Mouse (Mus musculus) left cerebral cortex, adult 2 months (tissue): ENCODE data around the gene Hspa12b. TPM values are rescaled to one million over a fixed set of nuclear protein-coding genes. Genes with fewer than 3 reads are reported as not detected.

Experiments
- DNase-seq, 2 experiments: peaks; one replicate each; pipeline ENCODE4 v3.0.0; 2021 to 2022; ENCODE audit warnings: low spot score in 2 of 2, mixed read lengths in 1 of 2; ENCODE audit errors: extremely low spot score in 1 of 2
- H3K27ac ChIP-seq: fragments of 200-600 bp; 2 replicates; pipeline ENCODE4 v1.8.1; 2022
- H3K4me3 ChIP-seq: fragments of 200-600 bp; 2 replicates; pipeline ENCODE4 v1.8.1; 2022
- CTCF ChIP-seq: fragments of 200-600 bp; IDR thresholded peaks from 2 replicates; pipeline ENCODE4 v1.8.1; 2022; ENCODE audit warnings: antibody characterized with exemption, mild to moderate bottlenecking, moderate library complexity
- intact Hi-C: fragments of 180-260 bp; cut with DNase I; formaldehyde crosslinking; loops from one replicate; pipeline ENCODE4 v1.15.1; 2025
- long read RNA-seq, 2 experiments: library from polyadenylated mRNA; stranded (forward); transcript quantifications; one replicate each; pipeline ENCODE4 v2.0.0; 2021; ENCODE audit warnings: borderline mapping rate in 2 of 2
- total RNA-seq, 2 experiments: library from RNA; stranded (reverse); gene quantifications; 2 replicates each; pipeline ENCODE4 v1.2.3; 2021

The Hspa12b gene
- 10 to 100 TPM; 10.1 to 12.8 TPM for total RNA-seq
- long read RNA-seq, experiment 1, partial matches to known transcripts = 0 of 4 reads
- long read RNA-seq, experiment 1, other reads (novel, unspliced or antisense) = 2 of 4 reads
- long read RNA-seq, experiment 2, partial matches to known transcripts = 0 of 4 reads
- long read RNA-seq, experiment 2, other reads (novel, unspliced or antisense) = 1 of 4 reads

DNA sequence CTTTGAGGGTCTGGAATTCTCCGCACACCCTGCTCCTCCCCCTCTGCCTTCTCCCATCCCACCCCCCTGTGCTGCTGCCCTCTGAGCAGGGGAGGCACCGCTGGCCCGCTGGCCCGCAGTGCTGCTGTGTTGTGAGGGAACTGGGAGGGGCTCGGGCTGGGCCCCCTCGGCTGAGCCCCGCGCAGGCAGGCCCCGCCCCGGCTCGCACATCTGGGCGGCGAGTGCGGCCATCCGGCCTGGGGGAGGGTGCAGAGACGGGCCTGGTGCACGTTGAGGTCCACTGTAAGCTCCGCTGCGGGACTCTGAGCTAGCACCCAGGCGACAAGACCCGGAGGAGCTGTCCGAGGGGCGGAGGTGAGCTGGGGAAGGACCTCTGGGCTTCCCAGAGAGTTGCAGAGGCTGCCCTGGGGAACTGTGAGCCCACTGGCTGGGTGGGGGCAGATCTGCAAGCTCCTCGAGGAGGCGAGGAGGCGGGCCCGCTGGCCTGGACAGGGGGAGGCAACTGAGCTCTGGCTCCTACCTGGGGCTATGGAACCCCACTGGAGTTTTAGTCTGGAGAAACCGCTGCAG is at the start of gene Hspa12b:
Hspa12b (plus strand) TSS at position 120 of the 570 bp plus-strand sequence.
- no peak for DNase-seq
- Histone ChIP-seq H3K27ac (peak within 1 kb of the TSS; percentile 69), H3K4me3 (peak within 1 kb of the TSS; percentile 45)
- no peak for TF ChIP-seq CTCF
- intact Hi-C loops = no loop called here

DNA sequence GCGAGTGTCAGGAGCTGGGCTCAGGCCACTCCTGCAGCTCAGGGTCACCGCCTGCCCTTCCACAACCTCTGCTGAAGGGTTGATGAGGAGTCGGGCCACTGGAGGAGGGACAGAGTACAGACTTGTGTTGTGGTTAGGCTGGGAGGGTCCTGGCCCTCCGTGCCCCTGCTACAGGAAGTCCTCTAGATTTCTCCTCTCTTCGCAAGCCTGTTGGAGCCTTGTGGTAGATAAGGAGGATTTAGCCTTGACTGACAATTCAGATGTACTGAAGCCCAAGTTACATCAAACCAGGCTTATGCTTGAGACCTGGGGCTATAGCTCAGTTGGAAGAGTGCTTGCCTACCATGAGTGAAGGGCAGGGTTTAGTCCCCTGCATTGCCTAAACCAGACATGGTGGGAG is 46.6 kb upstream of the Hspa12b start:
- no peak for TF ChIP-seq CTCF
- DNase-seq = no peak
- no peak overlapping the region for H3K27ac ChIP-seq
- H3K4me3 ChIP-seq = no peak overlapping the region
- intact Hi-C loops = no loop called here

DNA sequence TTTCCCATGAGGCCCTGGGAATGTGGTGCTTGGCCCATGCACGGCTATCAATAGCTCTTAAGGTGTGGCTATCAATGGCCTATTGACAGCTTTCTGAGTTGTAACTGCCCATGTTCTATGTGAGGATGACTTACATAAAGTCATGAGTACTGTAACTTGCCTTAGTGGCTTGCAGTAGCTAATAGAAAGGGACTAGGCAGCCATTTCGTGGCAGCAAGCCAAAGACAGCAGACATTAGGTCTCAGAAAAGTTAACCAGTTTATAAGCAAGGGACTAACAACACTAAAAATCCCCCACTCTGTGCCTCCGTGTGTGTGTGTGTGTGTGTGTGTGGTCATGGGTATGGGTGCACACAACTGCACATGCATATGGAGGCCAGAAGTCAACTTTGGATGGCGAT is 42.9 kb upstream of the Hspa12b start:
- TF ChIP-seq CTCF = no peak
- no peak for DNase-seq
- H3K4me3 ChIP-seq = no peak overlapping the region
- intact Hi-C loops = no loop called here
- H3K27ac ChIP-seq = no peak overlapping the region

DNA sequence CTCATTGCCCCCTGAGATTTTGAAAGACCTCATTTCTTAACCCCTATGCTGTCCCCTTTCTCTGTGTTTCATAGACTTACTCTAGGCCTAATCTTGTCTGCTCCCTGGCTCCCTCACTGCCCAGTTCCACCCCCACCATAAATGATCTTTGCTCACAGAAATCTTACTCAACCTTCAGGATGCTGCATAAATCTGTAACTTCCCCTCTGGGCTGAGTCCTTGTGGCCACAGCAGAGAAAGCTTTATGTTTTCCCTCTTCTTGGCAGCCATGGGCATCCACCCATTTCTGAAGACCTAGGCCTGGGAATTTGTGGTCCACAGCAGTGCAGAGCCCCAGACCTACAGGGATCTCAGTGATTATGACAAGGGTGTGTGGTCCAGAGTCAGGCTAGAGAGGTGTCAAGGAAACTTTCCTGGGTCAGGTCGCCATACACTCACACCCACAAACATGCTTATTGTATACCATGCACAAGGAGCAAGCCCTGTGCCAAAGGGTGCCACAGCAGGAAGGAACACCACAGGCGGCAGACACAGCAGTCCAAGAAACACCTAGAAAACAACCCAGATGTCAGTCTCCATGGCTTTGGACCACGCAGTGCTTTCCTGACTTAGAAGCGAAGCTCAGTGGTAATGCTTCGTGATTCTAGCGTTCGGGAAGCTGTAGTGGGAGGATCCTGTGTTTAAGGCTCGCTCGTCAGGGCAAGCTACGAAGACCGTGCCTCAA is 40.3 kb upstream of the Hspa12b start, which contains the start of gene Siglec1:
Siglec1 (minus strand) TSS at position 99 of the 724 bp plus-strand sequence.
- Histone ChIP-seq H3K4me3 (no peak within 1 kb of the TSS), H3K27ac (no peak within 1 kb of the TSS)
- intact Hi-C loops = no loop called here
- DNase-seq = no peak
- TF ChIP-seq CTCF = no peak

DNA sequence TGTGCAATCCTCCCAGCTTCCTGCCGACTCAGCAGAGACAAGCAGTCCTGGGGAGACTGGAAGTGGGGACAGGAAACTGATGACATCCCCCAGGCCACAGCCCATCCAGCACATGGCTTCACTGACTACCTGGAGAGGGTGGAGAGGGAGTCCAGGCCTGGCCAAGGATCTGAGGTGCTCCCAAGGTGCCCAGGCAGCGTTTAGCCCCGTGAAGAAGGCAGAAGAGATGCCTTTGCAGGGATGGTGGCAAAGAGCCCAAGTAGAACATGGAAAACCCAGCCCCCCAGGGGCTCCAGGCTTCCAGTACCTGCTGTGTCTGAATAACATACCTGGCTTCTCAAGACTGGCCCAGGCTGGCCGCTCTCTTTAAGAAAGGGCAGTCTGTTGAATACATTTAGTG is 38.5 kb upstream of the Hspa12b start:
- no peak for DNase-seq
- H3K4me3 ChIP-seq = no peak overlapping the region
- intact Hi-C loops = no loop called here

DNA sequence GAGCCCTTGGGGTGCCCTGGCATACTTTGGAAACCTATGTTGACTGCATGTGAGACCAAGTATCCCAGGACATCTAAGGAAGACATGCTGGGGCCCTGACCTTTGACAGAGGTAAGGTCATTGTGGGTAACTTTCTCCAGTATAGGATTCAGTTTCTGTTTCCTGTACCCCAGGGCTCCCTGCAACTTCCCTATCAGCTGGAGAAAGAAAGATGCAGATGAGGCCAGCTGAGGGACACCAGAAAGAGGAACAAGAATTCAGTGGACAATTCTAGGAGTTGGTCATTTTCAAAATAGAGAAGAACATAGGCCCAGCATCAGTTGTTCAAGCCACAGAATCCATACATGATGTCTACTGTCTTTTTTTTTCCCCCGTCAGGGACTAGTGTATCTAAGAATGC is 37.4 kb upstream of the Hspa12b start:
- no peak for DNase-seq
- intact Hi-C loops = loop anchor here (5.0 to 10.0 kb wide), 2 partner anchors 163 to 425 kb away; no protein-coding TSS in a partner anchor
- TF ChIP-seq CTCF = no peak
- H3K4me3 ChIP-seq = no peak overlapping the region
- no peak overlapping the region for H3K27ac ChIP-seq

More for the DNA sequence above, 38.5 kb upstream of the Hspa12b start:
- no peak overlapping the region for H3K27ac ChIP-seq
- TF ChIP-seq CTCF = no peak

DNA sequence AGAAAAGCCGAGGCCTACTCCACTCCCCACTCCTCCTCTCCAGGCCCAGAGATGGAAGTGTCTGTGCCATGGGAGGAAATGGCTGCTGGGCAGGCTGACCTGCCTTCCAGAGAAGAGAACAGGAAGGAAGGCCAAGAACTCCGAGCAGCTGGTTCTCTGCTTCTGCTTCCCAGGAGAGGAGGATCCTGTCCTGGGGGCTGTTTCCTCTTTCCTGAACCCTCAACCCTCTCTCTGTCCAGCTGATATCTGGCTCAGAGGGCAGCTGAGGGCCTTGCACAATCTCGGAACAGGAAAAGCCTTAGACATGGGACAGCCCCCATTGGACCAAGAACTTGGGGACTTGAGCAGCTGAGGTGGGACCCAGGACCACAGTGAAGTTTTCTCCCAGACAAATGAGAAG is 36.2 kb upstream of the Hspa12b start:
- H3K4me3 ChIP-seq = no peak overlapping the region
- TF ChIP-seq CTCF = no peak
- no peak overlapping the region for H3K27ac ChIP-seq
- intact Hi-C loops = loop anchor here (5.0 to 10.0 kb wide), 2 partner anchors 161 to 424 kb away; no protein-coding TSS in a partner anchor
- no peak for DNase-seq

DNA sequence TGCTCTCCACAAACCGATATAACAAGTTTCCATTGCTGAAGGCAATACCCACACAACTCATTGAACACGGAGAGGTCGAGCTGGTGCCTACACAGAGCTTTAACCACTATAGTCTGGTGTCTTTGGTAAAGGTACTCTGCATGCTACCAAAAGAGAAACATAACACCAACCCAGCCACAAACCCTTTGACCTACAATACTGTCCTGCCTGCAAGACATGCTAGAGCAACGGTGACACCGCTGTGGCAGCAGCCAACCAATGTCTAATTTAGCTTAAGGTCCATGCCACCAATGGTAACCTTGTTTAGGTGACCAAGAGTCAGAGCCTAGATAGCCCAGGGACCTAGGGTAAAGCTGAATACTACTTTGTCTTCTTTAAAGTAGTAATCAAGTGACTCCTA is 33.5 kb upstream of the Hspa12b start:
- peak in 1 of 2 experiments; percentile 6 for DNase-seq
- no peak for TF ChIP-seq CTCF
- Histone ChIP-seq H3K4me3 (no peak overlapping the region), H3K27ac (no peak overlapping the region)
- intact Hi-C loops = loop anchor here (5.0 to 10.0 kb wide), 2 partner anchors 159 to 421 kb away; no protein-coding TSS in a partner anchor

DNA sequence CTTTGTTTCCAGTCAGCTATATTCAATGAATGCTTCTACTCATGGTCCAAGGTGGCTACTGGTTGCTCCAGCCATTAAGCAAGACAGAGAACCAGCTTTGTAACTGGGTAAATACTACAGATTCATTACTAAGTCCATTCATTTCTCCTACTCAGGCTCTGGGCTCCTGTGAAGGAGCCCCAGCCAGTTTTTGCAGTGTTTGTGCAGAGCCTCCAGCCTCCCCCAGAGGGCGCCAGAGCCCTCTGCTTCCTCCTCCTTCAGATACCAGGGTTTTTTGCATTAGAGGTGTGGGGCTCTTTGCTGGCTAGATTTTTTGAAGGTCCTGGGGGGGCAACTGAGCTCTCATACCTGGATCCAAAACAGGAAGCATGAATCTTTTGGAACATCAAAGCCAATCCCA is 32.3 kb upstream of the Hspa12b start:
- TF ChIP-seq CTCF = peak; percentile 100
- peak; percentile 74 to 85 for DNase-seq
- H3K27ac ChIP-seq = no peak overlapping the region
- intact Hi-C loops = loop anchor here (1.0 to 10.0 kb wide), 5 partner anchors 48 to 420 kb away; partner anchors contain the start of gene 1700037H04Rik
- H3K4me3 ChIP-seq = no peak overlapping the region

DNA sequence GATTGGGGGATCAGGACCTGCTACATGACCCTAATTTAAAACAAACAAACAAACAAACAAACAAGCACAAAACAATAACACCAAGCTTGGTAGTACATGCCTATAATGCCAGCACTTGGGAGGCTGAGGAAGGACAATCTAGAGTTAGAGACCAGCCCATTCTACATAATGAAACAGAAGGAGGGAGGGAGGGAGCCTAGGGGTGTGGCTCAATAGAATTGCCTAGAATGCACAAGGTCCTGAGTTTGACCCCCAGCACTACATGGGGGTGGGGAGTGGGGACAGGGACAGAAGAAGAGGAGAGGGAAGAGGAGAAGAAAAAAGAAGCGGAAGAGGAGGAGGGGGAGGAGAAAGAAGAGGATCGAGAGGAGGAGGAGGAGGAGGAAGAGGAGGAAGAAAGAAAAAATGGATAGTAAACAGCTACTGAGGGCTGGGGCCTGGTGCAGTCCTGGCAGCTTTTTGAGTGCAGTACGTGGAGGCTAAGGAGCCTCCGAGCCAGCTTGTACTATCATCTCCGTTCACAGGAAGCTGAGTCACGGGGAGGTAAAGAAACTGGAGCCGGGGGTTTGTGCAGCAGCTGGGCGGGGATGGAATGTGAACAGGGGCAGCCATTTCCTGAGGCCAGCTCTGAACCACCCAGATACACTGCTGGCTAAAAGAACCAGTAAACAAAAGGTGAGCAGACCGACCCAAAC is 30.8 kb upstream of the Hspa12b start:
- intact Hi-C loops = loop anchor here (10.0 kb wide), 1 partner anchor 419 kb away; no protein-coding TSS in a partner anchor
- Histone ChIP-seq H3K4me3 (no peak overlapping the region), H3K27ac (peak overlapping the region; percentile 1; the same call in 1 of the 2 replicates)
- no peak for TF ChIP-seq CTCF
- DNase-seq = no peak

DNA sequence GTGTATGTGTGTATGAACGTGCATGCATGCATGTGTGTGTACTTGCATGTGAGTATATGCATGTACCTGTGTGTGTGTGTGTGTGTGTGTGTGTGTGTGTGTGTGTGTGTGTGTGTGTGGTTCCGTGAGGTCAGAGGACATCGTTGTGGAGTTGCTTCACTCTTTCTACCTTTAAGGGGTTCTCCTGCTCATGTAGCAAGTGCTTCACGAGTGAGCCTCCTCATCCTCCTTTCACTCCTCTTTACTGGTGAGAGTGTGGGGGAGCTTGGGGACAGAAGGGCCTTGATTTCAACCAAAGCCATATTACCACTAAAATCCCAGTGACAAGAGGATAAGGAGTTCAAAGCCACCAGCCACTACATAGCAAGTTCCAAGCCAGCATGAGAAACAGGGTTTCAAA is 30.0 kb upstream of the Hspa12b start:
- H3K4me3 ChIP-seq = no peak overlapping the region
- H3K27ac ChIP-seq = no peak overlapping the region
- intact Hi-C loops = loop anchor here (10.0 kb wide), 1 partner anchor 418 kb away; no protein-coding TSS in a partner anchor
- DNase-seq = no peak
- TF ChIP-seq CTCF = no peak

DNA sequence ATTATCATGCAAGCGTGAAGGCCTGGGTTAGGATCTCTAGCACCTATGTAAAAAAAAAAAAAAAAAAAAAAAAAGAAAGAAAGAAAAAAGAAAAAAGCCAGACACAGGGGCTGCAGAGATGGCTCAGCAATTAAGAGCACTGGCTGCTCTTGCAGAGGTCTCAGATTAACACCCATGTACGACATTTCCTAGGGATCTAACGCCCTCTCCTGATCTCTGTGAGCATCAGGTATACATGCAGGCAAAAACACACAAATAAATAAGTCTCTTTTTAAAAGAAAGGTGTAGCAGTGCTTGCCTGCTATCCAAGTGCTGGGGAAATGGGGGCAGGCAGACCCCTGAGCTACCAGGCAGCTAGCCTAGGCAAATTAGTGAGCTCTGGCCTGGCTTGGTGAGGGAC is 25.6 kb upstream of the Hspa12b start:
- Histone ChIP-seq H3K27ac (no peak overlapping the region), H3K4me3 (no peak overlapping the region)
- intact Hi-C loops = no loop called here
- DNase-seq = no peak
- TF ChIP-seq CTCF = no peak
